Mouse (Mus musculus) MEL (cell line): ENCODE results near the gene Hsd17b14. TPM values are rescaled to one million over a fixed set of nuclear protein-coding genes. Genes with fewer than 3 reads are reported as not detected.
A peak's percentile ranks its signal among the peaks of the same experiment; 100 is the strongest.

Experiments
- DNase-seq: peaks from one replicate; pipeline ENCODE4 v3.0.0; 2011; ENCODE audit warnings: low read depth, low spot score
- H3K27ac ChIP-seq: 2 replicates; pipeline ENCODE4 v1.5.1; 2012; ENCODE audit warnings: low read depth, mild to moderate bottlenecking, control low read depth, low read length, moderate library complexity; ENCODE audit not compliant: control insufficient read depth
- H3K27me3 ChIP-seq, 2 experiments: fragments of 150-350 bp in 1 of 2; sonication (generic) in 1 of 2; 2 replicates each; pipeline ENCODE4 v1.6.1; 2012; ENCODE audit warnings: low read length in 2 of 2, mild to moderate bottlenecking in 2 of 2, improper control_type of control experiment in 1 of 2, moderate library complexity in 1 of 2; ENCODE audit not compliant: insufficient read depth in 2 of 2, control insufficient read depth in 1 of 2
- H3K36me3 ChIP-seq, 2 experiments: 2 replicates each; pipeline ENCODE4 v1.6.1; 2012 to 2014; ENCODE audit warnings: low read length in 2 of 2, improper control_type of control experiment in 1 of 2, inconsistent platforms in 1 of 2, mild to moderate bottlenecking in 1 of 2; ENCODE audit not compliant: insufficient read depth in 2 of 2, control insufficient read depth in 1 of 2
- H3K4me1 ChIP-seq, 2 experiments: fragments of 150-350 bp in 1 of 2; sonication (generic) in 1 of 2; 2 replicates each; pipeline ENCODE4 v1.6.1; 2012; ENCODE audit warnings: low read length in 2 of 2, improper control_type of control experiment in 1 of 2, mild to moderate bottlenecking in 1 of 2; ENCODE audit not compliant: insufficient read depth in 2 of 2, control insufficient read depth in 1 of 2
- H3K4me3 ChIP-seq, 2 experiments: fragments of 150-350 bp in 1 of 2; sonication (generic) in 1 of 2; 2 replicates each; pipeline ENCODE4 v1.5.1; 2012; ENCODE audit warnings: low read depth in 2 of 2, low read length in 2 of 2, mild to moderate bottlenecking in 2 of 2, moderate library complexity in 2 of 2, control low read depth in 1 of 2, improper control_type of control experiment in 1 of 2; ENCODE audit not compliant: control insufficient read depth in 1 of 2, insufficient read depth in 1 of 2
- H3K79me2 ChIP-seq: 2 replicates; pipeline ENCODE4 v1.6.1; 2012; ENCODE audit warnings: mild to moderate bottlenecking, low read length, moderate library complexity; ENCODE audit not compliant: control insufficient read depth, poor library complexity, insufficient read depth
- H3K9ac ChIP-seq: 2 replicates; pipeline ENCODE4 v1.6.1; 2012; ENCODE audit warnings: low read depth, mild to moderate bottlenecking, control low read depth, low read length, moderate library complexity; ENCODE audit not compliant: control insufficient read depth, poor library complexity, severe bottlenecking
- H3K9me3 ChIP-seq: fragments of 150-350 bp; sonication (generic); replicated peaks from 2 replicates; pipeline ENCODE4 v1.6.1; 2012; ENCODE audit warnings: mild to moderate bottlenecking, low read length, improper control_type of control experiment, moderate library complexity; ENCODE audit not compliant: insufficient read depth
- BHLHE40 ChIP-seq: IDR thresholded peaks from 2 replicates; pipeline ENCODE4 v1.6.1; 2012; ENCODE audit warnings: low read depth, mild to moderate bottlenecking, inconsistent platforms, low read length, improper control_type of control experiment, borderline replicate concordance
- CHD1 ChIP-seq: IDR thresholded peaks from 2 replicates; pipeline ENCODE4 v1.6.1; 2012; ENCODE audit warnings: low read depth, mild to moderate bottlenecking, inconsistent platforms, low read length, improper control_type of control experiment
- CTCF ChIP-seq, 3 experiments: IDR thresholded peaks in 2 of 3; conservative IDR thresholded peaks in 1 of 3; 2 replicates each; pipeline ENCODE4 v1.5.1; 2011 to 2012; ENCODE audit warnings: low read length in 3 of 3, low read depth in 2 of 3, mild to moderate bottlenecking in 2 of 3, improper control_type of control experiment in 1 of 3, inconsistent platforms in 1 of 3, mixed read lengths in 1 of 3, moderate library complexity in 1 of 3; ENCODE audit not compliant: control insufficient read depth in 1 of 3, insufficient read depth in 1 of 3, poor library complexity in 1 of 3, severe bottlenecking in 1 of 3
- E2F4 ChIP-seq: IDR thresholded peaks from 2 replicates; pipeline ENCODE4 v1.6.1; 2011; ENCODE audit warnings: low read depth, low read length, improper control_type of control experiment, borderline replicate concordance
- EP300 ChIP-seq, 2 experiments: IDR thresholded peaks; 2 replicates each; pipeline ENCODE4 v1.6.1; 2011; ENCODE audit warnings: improper control_type of control experiment in 2 of 2, low read length in 2 of 2, low read depth in 1 of 2, mild to moderate bottlenecking in 1 of 2
- ETS1 ChIP-seq: IDR thresholded peaks from 2 replicates; pipeline ENCODE4 v1.6.1; 2012; ENCODE audit warnings: low read depth, mild to moderate bottlenecking, inconsistent platforms, low read length, improper control_type of control experiment, moderate library complexity
- GABPA ChIP-seq: IDR thresholded peaks from 2 replicates; pipeline ENCODE4 v1.6.1; 2012; ENCODE audit warnings: low read depth, mild to moderate bottlenecking, inconsistent platforms, low read length, improper control_type of control experiment, moderate library complexity
- GATA1 ChIP-seq: IDR thresholded peaks from 2 replicates; pipeline ENCODE4 v1.6.1; 2011; ENCODE audit warnings: low read depth, low read length, improper control_type of control experiment
- HCFC1 ChIP-seq: IDR thresholded peaks from 2 replicates; pipeline ENCODE4 v1.6.1; 2012; ENCODE audit warnings: low read depth, mild to moderate bottlenecking, inconsistent platforms, low read length, improper control_type of control experiment, moderate library complexity
- JUND ChIP-seq: IDR thresholded peaks from 2 replicates; pipeline ENCODE4 v1.6.1; 2011; ENCODE audit warnings: low read depth, mild to moderate bottlenecking, improper control_type of control experiment, low read length
- KAT2A ChIP-seq: conservative IDR thresholded peaks from 2 replicates; pipeline ENCODE4 v1.6.1; 2012; ENCODE audit warnings: low read depth, low read length, improper control_type of control experiment, inconsistent platforms
- MAFK ChIP-seq: IDR thresholded peaks from 2 replicates; pipeline ENCODE4 v1.6.1; 2011; ENCODE audit warnings: low read depth, mild to moderate bottlenecking, low read length, improper control_type of control experiment, borderline replicate concordance
- MAX ChIP-seq: IDR thresholded peaks from 2 replicates; pipeline ENCODE4 v1.6.1; 2011; ENCODE audit warnings: low read length, improper control_type of control experiment
- MAZ ChIP-seq: IDR thresholded peaks from 2 replicates; pipeline ENCODE4 v1.6.1; 2012; ENCODE audit warnings: low read depth, mild to moderate bottlenecking, inconsistent platforms, low read length, improper control_type of control experiment
- MEF2A ChIP-seq: IDR thresholded peaks from 2 replicates; pipeline ENCODE4 v1.6.1; 2014; ENCODE audit warnings: low read depth, mild to moderate bottlenecking, inconsistent platforms, low read length, improper control_type of control experiment; ENCODE audit not compliant: poor library complexity, insufficient replicate concordance, severe bottlenecking; ENCODE audit errors: extremely low read depth
- NELFE ChIP-seq: IDR thresholded peaks from 2 replicates; pipeline ENCODE4 v1.6.1; 2011; ENCODE audit warnings: low read depth, low read length, improper control_type of control experiment
- NRF1 ChIP-seq: IDR thresholded peaks from 2 replicates; pipeline ENCODE4 v1.6.1; 2014; ENCODE audit warnings: low read depth, mild to moderate bottlenecking, inconsistent platforms, low read length, improper control_type of control experiment, moderate library complexity; ENCODE audit not compliant: poor library complexity, insufficient read depth, severe bottlenecking
- POLR2A ChIP-seq, 2 experiments: IDR thresholded peaks; 2 replicates each; pipeline ENCODE4 v1.6.1; 2011 to 2012; ENCODE audit warnings: low read length in 2 of 2, mild to moderate bottlenecking in 2 of 2, control low read depth in 1 of 2, improper control_type of control experiment in 1 of 2, low read depth in 1 of 2, moderate library complexity in 1 of 2; ENCODE audit not compliant: control insufficient read depth in 1 of 2, insufficient read depth in 1 of 2, poor library complexity in 1 of 2
- POLR2AphosphoS2 ChIP-seq: IDR thresholded peaks from 2 replicates; pipeline ENCODE4 v1.6.1; 2011; ENCODE audit warnings: low read length, improper control_type of control experiment
- POLR2AphosphoS5 ChIP-seq: IDR thresholded peaks from 2 replicates; pipeline ENCODE4 v1.6.1; 2012; ENCODE audit warnings: low read depth, borderline replicate concordance, mild to moderate bottlenecking, inconsistent platforms, low read length, moderate library complexity, mixed read lengths
- RAD21 ChIP-seq: IDR thresholded peaks from 2 replicates; pipeline ENCODE4 v1.6.1; 2011; ENCODE audit warnings: mild to moderate bottlenecking, low read depth, low read length, improper control_type of control experiment
- RCOR1 ChIP-seq: IDR thresholded peaks from 2 replicates; pipeline ENCODE4 v1.6.1; 2012; ENCODE audit warnings: low read depth, mild to moderate bottlenecking, inconsistent platforms, low read length, improper control_type of control experiment
- SIN3A ChIP-seq: IDR thresholded peaks from 2 replicates; pipeline ENCODE4 v1.6.1; 2012; ENCODE audit warnings: low read length, improper control_type of control experiment, inconsistent platforms
- SMC3 ChIP-seq: IDR thresholded peaks from 2 replicates; pipeline ENCODE4 v1.6.1; 2011; ENCODE audit warnings: low read depth, low read length, improper control_type of control experiment
- TAL1 ChIP-seq: IDR thresholded peaks from 2 replicates; pipeline ENCODE4 v1.6.1; 2012; ENCODE audit warnings: mild to moderate bottlenecking, inconsistent platforms, low read length, moderate library complexity, mixed read lengths
- UBTF ChIP-seq: IDR thresholded peaks from 2 replicates; pipeline ENCODE4 v1.6.1; 2012; ENCODE audit warnings: low read depth, mild to moderate bottlenecking, inconsistent platforms, low read length, improper control_type of control experiment, moderate library complexity, borderline replicate concordance; ENCODE audit not compliant: insufficient read depth
- USF1 ChIP-seq: IDR thresholded peaks from 2 replicates; pipeline ENCODE4 v1.6.1; 2014; ENCODE audit warnings: low read depth, mild to moderate bottlenecking, inconsistent platforms, low read length, improper control_type of control experiment, moderate library complexity
- USF2 ChIP-seq, 2 experiments: IDR thresholded peaks; 2 replicates each; pipeline ENCODE4 v1.6.1; 2011 to 2012; ENCODE audit warnings: improper control_type of control experiment in 2 of 2, low read length in 2 of 2, borderline replicate concordance in 1 of 2, inconsistent platforms in 1 of 2, low read depth in 1 of 2, mild to moderate bottlenecking in 1 of 2; ENCODE audit not compliant: insufficient read depth in 1 of 2
- ZC3H11A ChIP-seq: IDR thresholded peaks from 2 replicates; pipeline ENCODE4 v1.6.1; 2012; ENCODE audit warnings: low read depth, mild to moderate bottlenecking, inconsistent platforms, low read length, improper control_type of control experiment
- ZMIZ1 ChIP-seq: IDR thresholded peaks from 2 replicates; pipeline ENCODE4 v1.6.1; 2012; ENCODE audit warnings: low read depth, mild to moderate bottlenecking, inconsistent platforms, low read length, improper control_type of control experiment, moderate library complexity
- polyA plus RNA-seq, 2 experiments: library from polyadenylated mRNA; stranded (reverse) in 1 of 2; unstranded in 1 of 2; fragments of >175 nt in 1 of 2; fragments of >200 nt in 1 of 2; gene quantifications; 2 replicates each; pipeline versions ENCODE4 v1.2.1 to v1.2.4; 2012; ENCODE audit warnings: low replicate concordance in 2 of 2, low read depth in 1 of 2; ENCODE audit not compliant: insufficient read length in 2 of 2, insufficient read depth in 1 of 2, missing spikeins in 1 of 2
- total RNA-seq: library from RNA; depleted of rRNA; stranded (reverse); fragments of 300-350 nt; gene quantifications from 2 replicates; pipeline ENCODE4 v1.2.3, GENCODE M21; 2012

Hsd17b14 gene
- total and polyA plus RNA-seq, 3 experiments: 2.0 to 9.3 TPM; not detected in 1

DNA sequence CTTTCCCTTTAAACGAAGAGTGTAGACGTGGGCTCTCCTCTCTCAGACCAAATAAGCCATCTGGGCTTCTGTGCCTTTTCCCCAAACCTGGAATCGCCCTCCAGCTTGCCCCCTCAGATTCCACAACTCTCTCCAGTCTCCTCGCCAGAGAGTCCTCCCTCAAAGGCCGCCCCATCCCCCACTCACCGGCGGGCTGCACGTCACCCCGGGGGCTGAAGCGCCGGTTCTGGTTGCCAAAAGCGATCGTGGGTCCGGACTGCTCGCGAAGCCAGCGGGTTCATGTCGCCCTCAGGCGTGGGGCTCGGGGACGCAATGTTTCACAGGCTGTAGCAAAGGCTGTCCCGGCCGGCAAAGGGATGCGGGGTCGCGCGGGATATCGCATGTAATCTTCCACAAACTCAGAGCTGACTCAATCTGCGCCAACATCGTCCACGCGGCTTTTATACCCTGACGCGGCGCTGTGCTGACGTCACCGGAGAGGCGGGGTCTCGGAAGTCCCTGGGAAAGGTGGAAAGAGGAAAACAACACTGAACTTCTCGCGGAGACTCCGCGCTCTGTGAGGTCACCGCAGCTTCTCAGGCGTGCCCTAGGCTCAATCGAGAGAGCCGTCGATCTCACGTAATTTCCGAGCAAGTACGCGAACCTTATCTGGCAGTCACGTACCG, 28.8 kb upstream of the Hsd17b14 start, which contains the start of the genes Ppp1r15a and Plekha4 (continued):
- TF ChIP-seq BHLHE40 (0 out of 2 replicates have a peak, but pooled peaks have one; percentile 86), NRF1 (peak; percentile 40; the same call in 1 of the 2 replicates), MAX (peak; percentile 70; the same call in 1 of the 2 replicates)

DNA sequence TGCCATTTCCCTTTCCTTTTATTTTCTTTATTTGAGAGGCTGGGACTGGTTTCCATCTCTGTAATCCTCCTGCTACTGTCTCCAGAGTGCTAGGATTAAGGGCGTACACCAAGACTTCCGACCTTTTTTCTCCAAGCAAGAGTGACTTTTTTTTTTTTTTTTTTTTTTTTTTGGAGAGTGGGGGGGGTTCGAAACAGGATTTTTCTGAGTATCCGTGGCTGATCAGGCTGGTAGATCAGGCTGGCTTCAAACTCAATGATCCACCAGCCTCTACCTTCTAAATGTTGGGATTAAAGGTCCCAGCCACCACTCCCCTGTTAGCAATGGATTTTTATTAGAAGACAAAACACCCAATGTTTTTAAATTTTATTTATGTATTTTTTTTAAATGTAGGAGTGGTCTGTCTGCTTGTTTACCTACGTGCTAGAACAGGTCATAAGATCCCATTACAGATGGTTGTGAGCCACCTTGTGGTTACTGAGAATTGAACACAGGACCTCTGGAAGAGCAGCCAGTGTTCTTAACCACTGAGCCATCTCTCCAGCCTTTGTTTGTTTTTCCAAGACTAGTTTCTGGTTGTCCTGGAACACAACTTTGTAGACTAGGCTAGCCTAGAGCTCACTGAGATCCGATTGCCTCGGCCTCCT, 28.1 kb upstream of the Hsd17b14 start:
- Histone ChIP-seq H3K4me1 (peaks cover 0 to 23% of the 10 kb centered on the region in 2 experiments; a peak in 3 of 4 replicates), H3K4me3 (peak overlapping the region; percentile 59 to 95), H3K27me3 (peaks cover 0 to 3% of the 10 kb centered on the region in 2 experiments; a peak in 1 of 4 replicates), H3K9me3 (no peaks in the 10 kb centered on the region), H3K36me3 (peaks cover 0 to 31% of the 10 kb centered on the region in 2 experiments; a peak in 2 of 4 replicates), H3K9ac (peak overlapping the region; percentile 63), H3K79me2 (peaks cover 27% of the 10 kb centered on the region), H3K27ac (peak overlapping the region; percentile 95)
- DNase-seq: peak; percentile 66
- TF ChIP-seq CTCF (IDR thresholded peaks at IDR 0.05 in 2 of 3, conservative IDR thresholded peaks at IDR 0.05 in 1 of 3; ENCODE audit: control insufficient read depth in 1 of 3, insufficient read depth in 1 of 3, low read depth in 2 of 3, low read length in 3 of 3, poor library complexity in 1 of 3, severe bottlenecking in 1 of 3): peak in 1 of 3 experiments; percentile 49; a peak in 2 of 6 replicates
- no peak for TF ChIP-seq JUND
- peak in 1 of 2 experiments; percentile 44; a peak in 1 of 4 replicates for TF ChIP-seq EP300 (IDR thresholded peaks at IDR 0.05; ENCODE audit: low read depth in 1 of 2, low read length in 2 of 2)
- no peak for TF ChIP-seq GABPA
- no peak for TF ChIP-seq USF2 (IDR thresholded peaks at IDR 0.05; ENCODE audit: borderline replicate concordance in 1 of 2, insufficient read depth in 1 of 2, low read depth in 1 of 2, low read length in 2 of 2)
- TF ChIP-seq MAX: no peak
- TF ChIP-seq POLR2AphosphoS5: no peak
- peak; percentile 56; the same call in 1 of the 2 replicates for TF ChIP-seq POLR2AphosphoS2
- TF ChIP-seq NELFE: peak; percentile 54
- no peak for TF ChIP-seq USF1
- peak; percentile 23; the same call in 1 of the 2 replicates for TF ChIP-seq ZC3H11A
- peak; percentile 46 for TF ChIP-seq SMC3
- no peak for TF ChIP-seq UBTF
- no peak for TF ChIP-seq ETS1
- TF ChIP-seq KAT2A: no peak
- peak; percentile 7; the same call in 1 of the 2 replicates for TF ChIP-seq MAZ
- no peak for TF ChIP-seq GATA1
- no peak; the same call in 1 of the 2 replicates for TF ChIP-seq HCFC1
- TF ChIP-seq E2F4: no peak
- TF ChIP-seq TAL1: 0 out of 2 replicates have a peak, but pooled peaks have one; percentile 0
- TF ChIP-seq RCOR1: peak; percentile 11; the same call in 1 of the 2 replicates
- peak; percentile 25 for TF ChIP-seq BHLHE40
- no peak for TF ChIP-seq MAFK
- no peak for TF ChIP-seq MEF2A
- no peak for TF ChIP-seq NRF1
- no peak; the same call in none of the 2 replicates for TF ChIP-seq ZMIZ1
- TF ChIP-seq POLR2A (IDR thresholded peaks at IDR 0.05; ENCODE audit: control insufficient read depth in 1 of 2, insufficient read depth in 1 of 2, low read depth in 1 of 2, low read length in 2 of 2, poor library complexity in 1 of 2): no peak; a peak in 1 of 4 replicates
- peak; percentile 10; the same call in 1 of the 2 replicates for TF ChIP-seq SIN3A
- TF ChIP-seq RAD21: peak; percentile 30
- TF ChIP-seq CHD1: no peak; the same call in 1 of the 2 replicates
